11 mouse cellular contexts compared by ENCODE assay signal in the genomic region with DNA sequence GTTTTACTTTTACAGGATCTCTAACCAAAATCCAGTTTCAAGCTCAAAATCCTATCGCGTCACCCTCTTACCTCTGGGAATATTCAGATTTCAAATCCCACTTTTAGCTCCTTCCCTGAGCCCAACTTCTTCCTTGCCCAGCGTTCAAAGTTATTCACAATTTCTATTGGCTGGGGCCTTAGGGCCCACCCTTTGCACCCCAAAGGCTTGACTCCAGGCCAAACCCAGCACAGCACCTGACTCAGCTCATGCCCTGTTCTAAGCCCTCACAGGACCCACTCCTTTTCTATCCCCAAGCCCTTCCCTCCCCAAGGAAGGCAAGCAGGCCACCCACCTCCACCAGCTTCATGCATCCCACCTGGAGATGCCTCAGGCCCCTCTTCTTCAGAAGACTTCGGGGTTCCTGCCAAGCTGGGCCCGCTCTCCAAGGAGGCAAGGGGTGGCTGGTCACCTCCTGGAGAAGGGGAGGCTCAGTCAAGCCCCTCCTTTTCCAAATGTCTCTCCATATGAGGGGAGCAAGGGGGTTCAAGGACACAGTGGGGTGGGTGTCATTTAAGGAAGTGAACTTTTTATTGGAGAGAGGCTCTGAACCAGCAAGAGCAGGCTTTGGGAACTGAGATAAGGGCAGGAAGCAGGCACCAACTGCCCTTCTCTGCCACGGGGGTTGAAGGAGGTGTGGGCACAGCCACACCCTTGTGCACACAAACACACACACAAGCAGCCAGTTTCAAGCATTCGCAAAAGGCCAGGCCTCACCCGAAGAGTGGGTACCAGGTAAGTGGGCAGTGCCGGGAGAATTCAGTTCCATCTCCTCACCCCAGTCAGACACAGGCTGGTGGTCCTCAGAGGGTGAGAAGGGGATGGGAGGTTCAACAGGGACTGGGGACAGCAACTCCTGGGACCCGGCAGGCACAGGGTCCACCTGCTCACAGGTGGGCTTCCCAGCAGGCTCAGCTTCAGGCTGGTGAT. TPM values are rescaled to one million over a fixed set of nuclear protein-coding genes. Genes with fewer than 3 reads are reported as not detected.
DNase-seq lines count a peak whose midpoint lies in the region; ATAC-seq lines count a peak whose summit lies in the region.
"Had no signal": no experiment of that assay in that cellular context is flagged by ENCODE, and none has a peak within 500 bp of the region (broad histone marks: within the 10 kb centered on the region; RNA-seq: fewer than 3 reads in every experiment).

No protein-coding gene starts in this region.

- H3K4me3 ChIP-seq in kidney, embryonic 16.5 days (ENCODE audit: low read length) = no peak overlapping the region

- no peak for ATAC-seq in kidney, embryonic 16.5 days (ENCODE audit: low FRiP score, low TSS enrichment)
- ATAC-seq in erythroid progenitor cell, adult 5-6 weeks (replicated peaks; ENCODE audit: low FRiP score, poor library complexity, severe bottlenecking) = peak; percentile 60
- peak; percentile 53 for ATAC-seq in megakaryocyte-erythroid progenitor cell, adult 5-6 weeks (replicated peaks; ENCODE audit: low FRiP score, low TSS enrichment, poor library complexity, severe bottlenecking)
- ATAC-seq: Patski had no signal

- peak overlapping the region; percentile 87; the same call in 1 of the 2 replicates for H3K9ac ChIP-seq in kidney, embryonic 16.5 days (replicated peaks; ENCODE audit: low read length)

- 82% methylated on average over 10 of the region's 10 CpGs for WGBS in kidney, embryonic 16.5 days

- H3K9me3 ChIP-seq in kidney, embryonic 16.5 days (ENCODE audit: low read length) = no peaks in the 10 kb centered on the region
- H3K9me3 ChIP-seq: lung, embryonic 15.5 days had no signal

- peaks cover 25% of the 10 kb centered on the region for H3K36me3 ChIP-seq in kidney, embryonic 16.5 days (ENCODE audit: insufficient read depth, low read length)

- H3K27ac ChIP-seq in kidney, embryonic 16.5 days (ENCODE audit: low read length) = no peak overlapping the region

- no peak for DNase-seq in kidney, adult 18-20 months
- peak; percentile 97 for DNase-seq in MEL-GATA-1-ER (ENCODE audit: extremely low read depth, low read depth)
- no peak for DNase-seq in frontal cortex, postnatal 14 days (ENCODE audit: low spot score in 2 of 2)
- no peak for DNase-seq in adrenal gland, adult 2 months
- DNase-seq: gastrocnemius, adult 2 months; thymus, postnatal 14 days had no signal

- H3K27me3 ChIP-seq in kidney, embryonic 16.5 days (ENCODE audit: insufficient read depth, low read length) = no peaks in the 10 kb centered on the region
- H3K27me3 ChIP-seq: lung, embryonic 15.5 days; Patski had no signal

- peaks cover 19% of the 10 kb centered on the region for H3K4me1 ChIP-seq in kidney, embryonic 16.5 days (ENCODE audit: insufficient read depth, low read length)

- H3K4me2 ChIP-seq in kidney, embryonic 16.5 days (replicated peaks; ENCODE audit: low read depth, low read length) = no peak overlapping the region

RNA-seq across cellular contexts. Expression of a gene that starts 1.8 kb away (rescaled TPM):
- polyA plus RNA-seq in kidney, embryonic 16.5 days (2015; fragmentation: Nextera tagmentation; extraction: Ambion mirVana) = 16.4 and 19.7 TPM in 2 replicates
- 6.8 and 9.6 TPM in 2 replicates for total RNA-seq in erythroid progenitor cell, adult 5-6 weeks (2015; ENCODE audit: low replicate concordance)
- 16.3 and 19.3 TPM in 2 replicates for total RNA-seq in erythroid progenitor cell, adult 5-6 weeks (2017; ENCODE audit: low replicate concordance)
- 23.3 and 28.3 TPM in 2 replicates for total RNA-seq in megakaryocyte-erythroid progenitor cell, adult 5-6 weeks (2014; fragmentation: Nextera tagmentation)
- 14.8 and 18.4 TPM in 2 replicates for total RNA-seq in megakaryocyte-erythroid progenitor cell, adult 5-6 weeks (2017)
- total RNA-seq in adrenal gland, adult 2 months (2021) = 10 to 100 TPM; 13.3 to 22.9 TPM
- polyA plus RNA-seq in adrenal gland, adult 2 months (2012; rRNA removed) = 160 and 217 TPM in 2 replicates

RNA-seq across cellular contexts. Expression of a gene that starts 11.4 kb away (rescaled TPM):
- polyA plus RNA-seq in kidney, embryonic 16.5 days (2015; fragmentation: Nextera tagmentation; extraction: Ambion mirVana) = 30.9 and 31.2 TPM in 2 replicates
- total RNA-seq in erythroid progenitor cell, adult 5-6 weeks (2015; ENCODE audit: low replicate concordance) = 15.1 and 25.6 TPM in 2 replicates
- total RNA-seq in erythroid progenitor cell, adult 5-6 weeks (2017; ENCODE audit: low replicate concordance) = 27.7 and 39.5 TPM in 2 replicates
- total RNA-seq in megakaryocyte-erythroid progenitor cell, adult 5-6 weeks (2014; fragmentation: Nextera tagmentation) = 57.1 and 65.7 TPM in 2 replicates
- total RNA-seq in megakaryocyte-erythroid progenitor cell, adult 5-6 weeks (2017) = 106 and 110 TPM in 2 replicates
- 10 to 100 TPM; 53.9 to 61.2 TPM for total RNA-seq in adrenal gland, adult 2 months (2021)
- polyA plus RNA-seq in adrenal gland, adult 2 months (2012; rRNA removed) = 17.4 and 19.8 TPM in 2 replicates

RNA-seq across cellular contexts. Expression of a gene that starts 15.9 kb away (rescaled TPM):
- 2.7 and 2.8 TPM in 2 replicates for polyA plus RNA-seq in kidney, embryonic 16.5 days (2015; fragmentation: Nextera tagmentation; extraction: Ambion mirVana)
- total RNA-seq in erythroid progenitor cell, adult 5-6 weeks (2015; ENCODE audit: low replicate concordance) = 5.4 and 8.0 TPM in 2 replicates
- 2.3 and 5.0 TPM in 2 replicates for total RNA-seq in erythroid progenitor cell, adult 5-6 weeks (2017; ENCODE audit: low replicate concordance)
- 0.22 TPM in 1 of 2 replicates, not detected in the other for total RNA-seq in megakaryocyte-erythroid progenitor cell, adult 5-6 weeks (2014; fragmentation: Nextera tagmentation)
- 0.23 TPM in 1 of 2 replicates, not detected in the other for total RNA-seq in megakaryocyte-erythroid progenitor cell, adult 5-6 weeks (2017)
- total RNA-seq in adrenal gland, adult 2 months (2021) = 10 to 100 TPM in 1 of 2 experiments, 1 to 10 TPM in 1; 5.7 to 10.4 TPM
- polyA plus RNA-seq in adrenal gland, adult 2 months (2012; rRNA removed) = 7.1 and 9.0 TPM in 2 replicates
- polyA plus RNA-seq: Patski had no signal

RNA-seq across cellular contexts. Expression of a gene that starts 31.3 kb away (rescaled TPM):
- 0.09 and 0.11 TPM in 2 replicates for polyA plus RNA-seq in kidney, embryonic 16.5 days (2015; fragmentation: Nextera tagmentation; extraction: Ambion mirVana)
- 2.2 and 8.4 TPM in 2 replicates for total RNA-seq in erythroid progenitor cell, adult 5-6 weeks (2015; ENCODE audit: low replicate concordance)
- 1.8 and 3.3 TPM in 2 replicates for total RNA-seq in erythroid progenitor cell, adult 5-6 weeks (2017; ENCODE audit: low replicate concordance)
- 3.2 and 4.5 TPM in 2 replicates for total RNA-seq in megakaryocyte-erythroid progenitor cell, adult 5-6 weeks (2014; fragmentation: Nextera tagmentation)
- 3.5 and 4.0 TPM in 2 replicates for total RNA-seq in megakaryocyte-erythroid progenitor cell, adult 5-6 weeks (2017)
- under 1 TPM; 0.52 to 0.59 TPM for total RNA-seq in adrenal gland, adult 2 months (2021)
- polyA plus RNA-seq in adrenal gland, adult 2 months (2012; rRNA removed) = 0.43 and 0.71 TPM in 2 replicates
- polyA plus RNA-seq: Patski had no signal

RNA-seq across cellular contexts. Expression of a gene that starts 33.0 kb away (rescaled TPM):
- polyA plus RNA-seq in kidney, embryonic 16.5 days (2015; fragmentation: Nextera tagmentation; extraction: Ambion mirVana) = 12.6 and 14.2 TPM in 2 replicates
- 0.42 and 3.2 TPM in 2 replicates for total RNA-seq in erythroid progenitor cell, adult 5-6 weeks (2015; ENCODE audit: low replicate concordance)
- 0.76 and 2.6 TPM in 2 replicates for total RNA-seq in erythroid progenitor cell, adult 5-6 weeks (2017; ENCODE audit: low replicate concordance)
- total RNA-seq in megakaryocyte-erythroid progenitor cell, adult 5-6 weeks (2014; fragmentation: Nextera tagmentation) = 1.8 and 2.9 TPM in 2 replicates
- 3.1 and 4.4 TPM in 2 replicates for total RNA-seq in megakaryocyte-erythroid progenitor cell, adult 5-6 weeks (2017)
- total RNA-seq in adrenal gland, adult 2 months (2021) = 1 to 10 TPM; 3.3 to 9.1 TPM
- 62.4 and 114 TPM in 2 replicates for polyA plus RNA-seq in adrenal gland, adult 2 months (2012; rRNA removed)
